Mouse (Mus musculus) left cerebral cortex, postnatal 25 days (tissue): ENCODE data around the gene Rnf224. TPM values are rescaled to one million over a fixed set of nuclear protein-coding genes. Genes with fewer than 3 reads are reported as not detected.

Experiments
- DNase-seq, 2 experiments: peaks; one replicate each; pipeline ENCODE4 v3.0.0; 2022; ENCODE audit warnings: low spot score in 2 of 2, mixed read lengths in 1 of 2
- intact Hi-C: fragments of 180-260 bp; cut with DNase I; formaldehyde crosslinking; loops from one replicate; pipeline ENCODE4 v1.15.1; 2025
- total RNA-seq, 2 experiments: library from RNA; stranded (reverse); gene quantifications; 2 replicates each; pipeline ENCODE4 v1.2.3; 2021

Gene Rnf224
- total RNA-seq, 2 experiments from 2014 or later, result not detected

DNA sequence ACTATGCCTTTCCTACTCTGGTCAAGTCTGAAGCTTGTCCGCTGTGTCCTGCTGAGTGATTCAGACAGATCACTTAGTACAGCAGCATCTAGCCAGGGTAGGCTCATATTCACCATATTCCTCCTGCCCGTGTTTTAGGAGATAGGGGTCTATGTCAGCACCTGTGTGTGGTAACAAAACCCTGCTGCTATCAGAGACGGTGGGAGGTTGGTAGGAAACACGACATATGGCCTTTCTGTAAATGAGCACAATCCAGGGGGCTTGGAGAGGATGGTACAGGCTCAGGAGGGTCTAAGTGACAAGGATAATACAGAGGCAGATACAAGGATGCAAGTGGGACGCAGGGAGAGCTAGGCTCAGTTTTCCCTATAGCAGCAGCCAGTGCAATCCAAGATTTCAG is 7.0 kb downstream of the Rnf224 start:
- intact Hi-C loops, result no loop called here
- no peak for DNase-seq

DNA sequence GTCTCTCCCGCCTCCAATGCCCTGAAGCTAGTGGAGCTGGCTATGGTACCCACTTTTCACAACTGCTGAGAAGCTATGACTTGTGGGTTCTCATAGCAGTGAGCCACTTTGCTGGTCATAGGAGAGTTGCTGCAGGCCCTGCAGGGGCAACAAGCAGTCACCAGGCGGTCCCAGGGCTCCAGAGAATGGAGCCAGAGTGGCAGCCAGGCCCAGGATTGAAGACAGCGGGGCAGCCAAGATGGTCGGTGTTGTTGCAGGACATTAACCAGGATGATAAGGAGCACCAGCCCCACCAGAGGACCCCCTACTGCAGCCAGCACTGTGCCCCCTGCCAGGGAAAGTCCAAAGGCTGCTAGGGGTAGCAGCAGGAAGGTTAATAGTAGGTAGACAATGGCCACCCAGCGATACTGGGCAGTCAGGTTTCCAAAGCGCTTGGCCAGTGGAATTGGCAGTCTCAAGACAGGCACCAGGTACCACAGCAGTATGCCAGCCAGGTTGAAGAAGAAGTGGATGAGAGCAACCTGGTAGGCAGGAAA is 7.5 kb downstream of the Rnf224 start:
- no peak for DNase-seq
- intact Hi-C loops, result loop anchor here (1.0 kb wide), 1 partner anchor 36 kb away; no protein-coding TSS in a partner anchor

DNA sequence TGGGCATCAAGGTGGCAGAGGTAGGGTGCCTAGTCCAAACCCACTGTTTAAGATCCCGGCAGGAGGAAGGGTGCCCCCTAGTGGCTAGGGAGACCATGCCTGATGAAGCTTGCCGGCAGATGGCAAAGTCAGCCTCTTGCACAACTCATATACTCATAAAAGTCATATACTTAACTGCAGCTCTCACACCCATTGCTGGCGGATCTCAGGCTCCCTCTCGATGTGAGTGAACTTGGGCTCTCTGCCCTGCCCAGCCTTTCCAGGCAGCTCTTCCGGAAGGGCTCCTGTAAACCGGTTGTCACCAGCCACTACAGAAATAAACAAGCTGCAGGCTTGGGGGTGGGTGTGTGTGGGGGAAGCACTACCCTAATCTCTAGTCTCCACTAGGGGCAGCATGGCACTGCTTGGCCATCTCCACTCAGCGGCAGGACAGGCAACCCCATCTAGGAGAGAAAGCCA is 8.1 kb downstream of the Rnf224 start:
- intact Hi-C loops, result loop anchor here (1.0 kb wide), 1 partner anchor 35 kb away; no protein-coding TSS in a partner anchor
- DNase-seq, result peak; percentile 84 to 92

DNA sequence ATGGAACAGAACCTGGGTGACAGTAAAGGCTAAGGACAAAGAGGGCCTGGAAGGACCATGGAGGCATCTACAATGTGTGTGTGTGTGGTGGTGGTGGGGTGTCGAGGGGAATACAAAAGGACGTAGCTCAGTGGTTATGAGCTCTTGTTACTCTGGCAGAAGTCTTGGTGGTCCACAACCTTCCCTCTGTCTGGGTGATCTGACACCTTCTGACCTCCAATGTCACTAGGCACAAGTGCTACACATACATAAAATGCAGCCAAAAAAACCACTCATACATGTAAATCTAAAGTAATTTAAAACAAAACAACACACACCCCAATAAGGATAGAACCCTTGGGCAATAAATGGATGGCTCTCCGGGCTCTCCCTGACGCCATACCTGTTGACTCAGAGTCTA is 9.2 kb downstream of the Rnf224 start:
- intact Hi-C loops, result no loop called here
- no peak for DNase-seq

DNA sequence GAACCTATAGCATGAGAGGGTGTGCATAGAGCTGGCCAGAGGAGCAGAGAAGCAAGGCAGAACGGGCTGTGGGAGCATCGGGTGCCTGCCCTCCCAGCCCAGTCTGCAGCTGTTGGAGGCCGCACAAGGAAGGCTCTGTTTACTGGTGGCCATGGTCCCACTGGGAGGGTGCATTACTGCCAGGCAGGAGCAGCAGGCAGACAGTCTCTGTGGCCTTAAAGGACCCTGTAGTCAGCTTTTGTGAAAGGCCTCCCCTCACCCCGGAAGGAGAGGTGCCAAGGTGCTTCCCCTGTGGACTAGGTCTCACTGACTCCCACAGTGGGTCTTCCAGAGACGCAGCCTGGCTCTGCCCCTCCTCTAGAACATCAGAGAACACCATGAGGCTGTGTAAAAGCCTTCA is 9.7 kb downstream of the Rnf224 start:
- intact Hi-C loops, result no loop called here
- peak; percentile 39 to 60 for DNase-seq

DNA sequence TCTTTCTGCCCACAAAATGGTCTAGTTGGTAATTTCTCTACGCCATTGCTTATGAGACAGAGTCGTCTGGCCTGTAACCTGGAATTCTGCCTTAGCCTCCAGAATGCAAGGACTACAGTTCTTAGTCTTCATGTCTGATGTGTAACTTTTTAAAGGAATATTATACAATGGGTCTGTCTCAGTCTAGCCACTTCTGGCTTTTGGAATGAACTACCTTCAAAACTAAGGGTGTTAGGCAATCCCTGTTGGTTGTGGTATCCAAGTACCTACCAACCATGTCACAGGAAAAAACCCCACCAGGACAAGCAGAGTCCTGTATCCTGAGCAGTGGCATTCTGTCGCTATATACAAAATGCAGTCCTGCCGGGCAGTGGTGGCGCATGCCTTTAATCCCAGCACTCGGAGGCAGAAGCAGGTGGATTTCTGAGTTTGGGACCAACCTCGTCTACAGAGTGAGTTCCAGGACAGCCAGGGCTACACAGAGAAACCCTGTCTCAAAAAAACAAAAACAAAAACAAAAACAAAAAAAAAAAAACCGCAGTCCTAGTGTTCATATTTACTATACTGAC is 10.7 kb downstream of the Rnf224 start:
- intact Hi-C loops, result loop anchor here (2.0 kb wide), 2 partner anchors 15 to 29 kb away; partner anchors contain the start of genes Nelfb and Tmem203
- no peak for DNase-seq

DNA sequence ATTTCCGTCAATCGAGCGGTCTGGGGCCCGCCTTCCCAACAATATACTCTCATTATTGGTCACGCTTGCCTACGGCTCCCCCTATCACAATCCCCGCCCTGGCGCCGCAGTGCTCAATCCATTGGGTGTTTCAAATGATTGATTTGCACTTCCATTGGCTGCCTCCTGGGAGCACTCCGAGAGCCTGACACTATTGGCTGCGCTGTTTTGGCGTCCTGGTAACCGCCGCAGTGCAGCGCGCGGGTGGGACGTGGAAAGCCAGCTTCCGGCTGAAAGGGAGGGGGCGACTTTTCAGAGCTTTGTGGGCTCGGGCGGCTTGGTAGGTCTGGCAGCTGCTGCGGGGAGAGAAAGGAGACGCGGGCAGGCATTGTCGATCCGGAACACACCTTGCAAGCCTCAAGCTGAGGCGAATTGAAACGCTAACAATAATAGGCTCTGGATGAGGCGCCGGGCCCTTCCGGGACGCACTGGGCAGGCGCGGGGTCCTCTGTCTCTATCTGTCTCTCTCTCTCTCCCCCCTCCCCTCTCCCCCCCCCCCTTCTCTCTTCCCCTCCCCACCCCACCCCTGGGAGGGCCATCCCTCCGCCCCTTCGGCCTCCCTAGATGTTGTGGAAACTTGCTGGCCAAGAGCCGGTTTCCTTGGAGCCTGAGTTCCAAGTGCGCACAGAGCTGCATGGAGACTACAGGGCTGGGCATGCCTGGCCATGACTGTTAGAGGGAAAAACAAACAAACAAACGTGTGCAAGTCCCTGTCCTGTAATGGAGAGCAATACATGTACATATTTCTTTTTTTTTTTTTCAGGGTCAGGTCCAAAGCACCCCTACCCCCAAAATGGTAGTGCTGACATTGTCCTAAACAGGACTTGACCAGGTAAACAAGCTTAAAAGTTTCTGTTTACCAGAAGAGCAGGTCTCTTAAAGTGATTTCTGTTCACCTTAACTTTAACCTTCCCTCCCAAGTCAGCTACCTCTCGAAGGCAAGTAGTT is 11.5 kb downstream of the Rnf224 start:
- intact Hi-C loops, result loop anchor here (2.0 kb wide), 2 partner anchors 14 to 30 kb away; partner anchors contain the start of genes Nelfb and Tmem203
- DNase-seq, result peak; percentile 98 to 100

DNA sequence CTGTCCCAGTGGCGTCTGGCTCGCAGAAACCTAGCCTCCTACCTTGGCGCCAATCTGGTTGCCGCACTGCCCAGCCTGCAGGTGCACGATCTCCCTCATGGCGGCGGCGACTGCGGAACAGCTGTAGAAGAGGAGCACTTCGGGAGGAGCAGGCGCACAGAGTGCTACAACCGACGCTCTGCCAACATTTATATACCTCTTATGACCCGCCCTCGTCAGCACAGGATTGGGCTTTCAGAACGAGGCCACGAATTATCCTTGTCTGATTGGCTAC is 12.2 kb downstream of the Rnf224 start, which contains the start of gene Tubb4b:
Tubb4b (minus strand) TSS at position 211 of the 274 bp plus-strand sequence.
- no peak for DNase-seq
- intact Hi-C loops, result loop anchor here (2.0 kb wide), 2 partner anchors 14 to 30 kb away; partner anchors contain the start of genes Nelfb and Tmem203

DNA sequence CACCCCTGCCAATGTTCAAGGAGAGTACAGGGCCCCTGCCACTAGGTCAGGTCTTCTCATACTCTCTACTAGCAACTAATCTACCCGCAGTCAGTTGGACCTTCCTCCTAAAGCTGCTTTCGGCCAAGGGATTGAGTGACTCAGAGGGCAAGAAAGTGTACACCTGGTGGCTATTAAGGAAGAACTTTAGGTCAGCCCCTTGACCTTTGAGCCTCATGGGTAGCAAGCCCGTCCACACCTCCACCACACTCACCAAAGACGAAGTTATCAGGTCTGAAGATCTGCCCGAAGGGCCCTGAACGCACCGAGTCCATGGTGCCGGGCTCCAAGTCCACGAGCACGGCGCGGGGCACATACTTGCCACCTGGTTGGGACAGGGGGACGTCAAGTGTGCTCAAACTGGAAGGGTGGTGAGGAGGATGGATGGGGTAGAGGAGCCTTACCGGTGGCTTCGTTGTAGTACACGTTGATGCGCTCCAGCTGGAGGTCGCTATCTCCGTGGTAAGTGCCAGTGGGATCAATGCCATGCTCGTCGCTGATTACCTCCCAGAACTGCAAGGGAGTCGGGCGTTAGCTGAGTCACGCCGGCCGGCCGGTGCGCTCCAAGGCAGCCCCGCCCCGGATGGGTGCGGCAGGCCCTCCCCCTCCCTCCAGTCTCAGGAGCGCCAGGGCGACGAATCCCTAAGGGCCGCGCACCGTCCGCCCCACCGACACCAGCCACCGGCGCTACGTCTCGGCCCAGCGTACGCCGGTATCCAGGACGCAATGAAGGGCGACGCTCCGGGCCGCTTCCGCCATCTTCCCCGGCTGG is 12.7 kb downstream of the Rnf224 start:
- intact Hi-C loops, result loop anchor here (2.0 kb wide), 2 partner anchors 13 to 31 kb away; partner anchors contain the start of genes Nelfb and Tmem203
- peak; percentile 76 to 79 for DNase-seq

DNA sequence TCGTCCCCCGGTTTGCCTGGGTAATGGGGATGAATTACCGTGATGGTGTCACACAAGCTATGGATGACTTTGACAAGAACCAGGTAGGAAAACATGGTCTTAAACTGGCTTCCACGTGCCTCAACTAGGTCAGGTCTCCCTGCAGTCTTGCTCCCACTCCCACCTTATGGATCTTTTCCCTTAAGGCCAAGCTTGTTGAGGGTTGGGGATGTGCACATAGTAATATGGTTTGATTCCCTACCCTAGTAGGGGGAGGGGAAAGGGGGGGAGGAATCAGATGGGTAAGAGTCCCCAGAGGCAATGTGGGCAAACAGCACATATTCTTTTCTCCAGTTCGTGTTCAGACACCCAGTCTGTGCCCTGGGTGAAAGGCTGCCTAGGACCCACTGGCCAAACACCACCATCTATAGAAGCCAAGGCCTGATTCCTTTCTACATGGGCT is 15.2 kb downstream of the Rnf224 start:
- DNase-seq, result no peak
- intact Hi-C loops, result no loop called here

DNA sequence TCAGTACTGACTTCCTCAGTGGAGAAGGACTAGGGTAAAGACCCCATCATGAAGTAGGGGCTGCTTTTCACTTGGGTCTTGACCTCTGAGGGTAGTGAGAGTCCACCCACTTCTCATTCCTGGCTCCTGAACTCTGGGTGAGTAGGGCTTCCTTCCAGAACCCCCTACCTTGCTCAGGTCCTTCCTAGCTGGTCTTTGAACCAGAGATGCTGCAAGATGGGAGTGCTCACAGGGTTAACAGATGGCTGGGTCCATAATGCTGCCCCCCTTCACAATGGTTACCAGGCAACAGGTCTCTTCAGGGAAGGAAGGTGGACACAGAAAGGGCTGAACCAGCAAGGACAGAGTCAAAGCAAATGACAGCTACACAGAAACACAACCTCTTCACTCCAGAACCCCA is 18.1 kb downstream of the Rnf224 start, which contains the start of gene Fam166a:
Fam166a (plus strand) TSS at position 301 of the 400 bp plus-strand sequence.
- no peak for DNase-seq
- intact Hi-C loops, result no loop called here

DNA sequence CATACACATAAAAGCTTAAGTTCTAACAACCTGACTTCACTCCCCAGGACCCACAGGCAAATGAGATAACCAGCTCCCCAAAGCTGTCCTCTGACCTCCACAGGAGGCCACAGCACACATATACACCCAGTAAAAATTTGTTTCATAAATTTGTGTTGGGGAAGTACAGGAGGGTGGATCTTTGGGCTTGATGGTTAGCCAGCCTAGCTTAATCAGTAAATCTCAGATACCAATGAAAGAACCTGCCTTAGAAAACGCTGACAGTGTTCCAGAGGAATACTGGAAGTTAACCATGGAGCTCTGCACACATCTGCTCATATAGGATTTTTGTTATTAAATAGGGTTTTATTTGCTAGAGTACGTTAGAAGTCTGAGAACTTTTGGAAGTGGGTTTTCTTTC is 18.9 kb downstream of the Rnf224 start:
- intact Hi-C loops, result no loop called here
- no peak for DNase-seq

DNA sequence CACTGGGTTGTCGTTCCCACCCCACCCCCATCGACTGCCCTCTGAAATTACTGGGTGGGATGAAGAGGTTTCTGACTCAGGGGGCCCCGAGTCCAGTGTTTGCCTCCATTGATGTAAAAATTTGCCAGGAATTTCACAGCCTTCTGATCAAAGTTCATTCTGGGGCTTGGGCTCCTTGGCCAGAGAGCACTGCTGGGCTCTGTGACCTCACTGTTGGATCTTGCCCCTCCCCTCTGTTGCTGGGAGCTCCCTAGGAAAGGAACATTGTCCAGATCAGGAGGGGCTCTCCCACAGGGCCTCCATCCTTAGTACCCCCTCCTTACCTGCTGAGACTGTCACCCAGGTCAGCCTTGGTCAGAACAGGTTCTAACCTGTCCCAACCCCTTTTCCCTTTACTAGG is 22.1 kb downstream of the Rnf224 start, which contains the start of gene Stpg3:
Stpg3 (minus strand) TSS at position 194 of the 400 bp plus-strand sequence.
- DNase-seq, result no peak
- intact Hi-C loops, result no loop called here

DNA sequence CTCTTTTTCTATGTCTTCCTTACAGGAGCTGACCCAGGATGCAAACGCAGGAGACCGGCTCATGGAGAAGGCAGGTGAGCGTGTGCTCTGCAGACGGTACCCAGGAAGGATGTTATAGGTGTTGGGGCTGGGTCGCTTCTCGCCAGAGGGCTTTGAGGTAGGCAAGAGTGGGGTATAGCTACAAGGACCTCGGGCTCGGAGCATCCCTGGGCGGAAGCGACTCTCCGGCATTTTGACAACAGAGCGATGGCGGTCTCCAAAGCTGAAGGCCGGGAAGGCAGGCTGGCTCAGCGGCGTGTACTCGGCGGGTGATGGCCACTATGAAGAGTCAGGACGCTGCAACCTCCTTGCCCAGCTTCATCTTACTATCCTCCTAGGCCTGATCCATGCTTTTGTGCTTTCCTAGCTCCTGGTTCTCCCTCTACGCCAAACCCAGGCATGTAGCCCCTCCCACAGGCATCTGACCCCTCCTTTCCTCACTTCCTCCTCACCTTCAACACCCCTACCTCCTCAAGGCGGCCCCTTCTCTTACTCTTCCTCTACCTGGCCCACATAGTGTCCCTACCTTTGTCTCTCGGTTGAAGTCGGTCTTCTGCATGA is 23.2 kb downstream of the Rnf224 start:
- intact Hi-C loops, result no loop called here
- no peak for DNase-seq

DNA sequence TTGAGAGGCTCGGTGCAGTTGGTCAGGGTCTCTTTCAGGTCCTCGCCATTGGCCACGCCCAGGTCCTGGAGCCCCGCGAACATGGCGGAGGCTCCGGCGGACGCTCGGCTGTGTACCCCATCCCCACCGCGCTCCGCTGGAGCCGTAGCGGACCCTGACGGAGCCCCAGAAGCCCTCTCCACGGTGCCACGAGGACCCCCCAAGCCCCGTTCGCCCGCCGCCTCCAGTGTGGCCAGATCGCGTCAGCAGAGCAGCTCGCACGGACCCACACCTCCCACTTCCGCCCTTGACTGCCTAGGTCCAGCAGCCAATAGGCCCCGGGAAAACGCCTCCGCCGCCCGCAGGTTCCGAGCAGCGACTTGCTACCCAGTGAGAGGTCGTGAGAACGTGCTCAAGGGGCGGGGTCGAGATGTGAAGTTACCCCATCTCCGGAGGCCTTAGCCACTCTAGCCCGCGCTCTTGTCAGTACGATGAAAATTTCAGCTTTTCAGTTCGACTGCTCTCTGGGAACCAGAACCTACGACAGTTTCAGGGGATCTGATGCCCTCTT is 25.4 kb downstream of the Rnf224 start, which contains the start of gene Nelfb:
Nelfb (minus strand) TSS at position 369 of the 550 bp plus-strand sequence.
- intact Hi-C loops, result loop anchor here (2.0 kb wide), 1 partner anchor 14 kb away; the partner anchor contains the start of gene Tubb4b

DNA sequence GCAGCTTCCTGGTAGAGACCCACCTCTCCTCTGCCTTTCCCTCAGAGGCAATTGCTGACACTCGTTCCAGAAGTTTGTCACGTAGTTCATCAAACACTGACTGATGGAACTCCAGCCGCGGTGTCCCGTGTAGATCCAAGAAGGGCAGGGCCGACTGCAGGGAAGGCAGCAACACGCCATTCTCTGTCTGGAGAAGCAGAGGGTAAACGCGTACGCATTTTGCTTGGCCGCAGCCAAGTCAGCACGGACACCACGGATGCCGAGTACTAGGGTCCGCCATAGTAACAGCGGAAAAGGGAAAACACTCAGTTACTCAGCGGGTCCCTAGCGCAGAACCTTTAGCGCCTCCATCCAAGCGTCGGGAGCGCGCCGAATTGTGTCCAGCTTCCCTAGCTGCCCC is 25.9 kb downstream of the Rnf224 start:
- DNase-seq, result no peak
- intact Hi-C loops, result loop anchor here (2.0 kb wide), 1 partner anchor 14 kb away; the partner anchor contains the start of gene Tubb4b

More for the DNA sequence above, 25.4 kb downstream of the Rnf224 start, which contains the start of gene Nelfb:
- peak; percentile 83 to 84 for DNase-seq

DNA sequence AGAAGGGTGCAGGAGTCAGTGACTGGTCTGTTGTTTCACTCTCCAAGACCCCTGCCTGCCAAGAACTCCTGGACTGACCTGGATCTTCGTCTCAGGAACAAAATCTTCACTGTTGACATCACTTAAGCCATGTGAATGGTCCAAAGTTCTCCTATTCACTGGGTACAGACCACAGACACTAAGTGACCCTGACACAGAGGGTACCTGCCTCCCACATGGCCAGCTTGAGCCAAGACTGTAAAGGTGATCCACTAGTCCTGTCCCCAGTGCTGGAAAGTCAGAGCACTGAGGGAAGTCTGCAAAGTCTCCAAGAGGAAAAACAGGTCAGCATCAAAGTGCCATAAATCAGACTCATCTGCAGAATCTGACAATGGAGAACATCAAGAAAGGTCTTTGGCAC is 29.0 kb downstream of the Rnf224 start:
- intact Hi-C loops, result no loop called here
- DNase-seq, result no peak

DNA sequence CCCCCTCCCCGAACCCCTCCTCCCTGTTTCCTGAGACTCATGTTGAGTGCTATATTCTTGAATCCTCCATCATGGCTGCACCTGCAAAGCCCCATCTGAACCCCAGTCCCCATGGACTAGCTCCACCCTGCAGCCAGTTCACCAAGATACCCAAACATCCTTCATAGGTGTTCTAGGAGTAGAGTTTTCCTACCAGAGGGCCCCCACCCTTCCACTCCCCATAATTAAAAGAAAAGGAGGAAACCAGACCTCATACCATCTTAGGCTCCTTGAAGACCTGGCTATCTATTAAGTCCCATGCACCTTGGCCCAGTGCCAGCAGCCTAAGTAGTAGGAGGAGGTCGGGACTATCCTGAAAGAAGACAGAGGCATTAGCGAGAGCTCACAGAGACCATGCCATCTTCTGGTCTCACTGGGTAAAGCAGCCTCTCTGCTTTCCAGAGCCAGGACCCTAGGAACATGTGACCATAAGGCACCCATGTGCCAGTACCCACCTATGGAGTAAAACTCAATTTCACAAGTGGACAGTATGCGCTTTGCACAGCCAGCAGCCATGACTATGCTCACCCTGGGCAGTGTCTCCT is 32.9 kb downstream of the Rnf224 start:
- intact Hi-C loops, result no loop called here
- no peak for DNase-seq
